Mouse (Mus musculus): ENCODE results near the gene Ascl3. TPM values are rescaled to one million over a fixed set of nuclear protein-coding genes. Genes with fewer than 3 reads are reported as not detected.

Ascl3 gene
- polyA plus RNA-seq, 1 experiment from 2014 or later: not detected

GRCm38 (mm10) chr7:109704461-109704860 is 27.1 kb downstream of the Ascl3 start:
- Histone ChIP-seq H3K9ac (replicated peaks) (no peak overlapping the region), H3K27me3 (ENCODE audit: insufficient read depth, low read length) (no peaks in the 10 kb centered on the region), H3K36me3 (replicated peaks; ENCODE audit: insufficient read depth, low read length) (peaks cover 14% of the 10 kb centered on the region), H3K4me1 (ENCODE audit: insufficient read depth) (peaks cover 4% of the 10 kb centered on the region; the same call in 1 of the 2 replicates), H3K27ac (ENCODE audit: low read depth) (no peak overlapping the region), H3K4me3 (ENCODE audit: low read depth, low read length) (peak overlapping the region; percentile 64; the same call in 1 of the 2 replicates), H3K4me2 (ENCODE audit: low read depth, low read length) (peak overlapping the region; percentile 83), H3K9me3 (ENCODE audit: low read length) (no peaks in the 10 kb centered on the region)
- TF ChIP-seq CTCF (IDR thresholded peaks at IDR 0.05; ENCODE audit: low read depth) (no peak), EP300 (IDR thresholded peaks at IDR 0.05; ENCODE audit: low read depth) (no peak)
- DNase-seq (no peak), ATAC-seq (no peak)
- 46% methylated on average over 3 of the region's 3 CpGs for WGBS (ENCODE audit: insufficient replicate concordance)

- Histone ChIP-seq H3K9ac (replicated peaks) (peak overlapping the region; percentile 77), H3K27me3 (ENCODE audit: insufficient read depth, low read length) (no peaks in the 10 kb centered on the region), H3K9me3 (ENCODE audit: low read length) (no peaks in the 10 kb centered on the region), H3K4me2 (ENCODE audit: low read depth, low read length) (peak overlapping the region; percentile 83), H3K4me3 (ENCODE audit: low read depth, low read length) (peak overlapping the region; percentile 64), H3K4me1 (ENCODE audit: insufficient read depth) (peaks cover 4% of the 10 kb centered on the region; the same call in 1 of the 2 replicates), H3K27ac (ENCODE audit: low read depth) (peak overlapping the region; percentile 58), H3K36me3 (replicated peaks; ENCODE audit: insufficient read depth, low read length) (peaks cover 11% of the 10 kb centered on the region)
- no peak for TF ChIP-seq CTCF (IDR thresholded peaks at IDR 0.05; ENCODE audit: low read depth)
- TF ChIP-seq EP300 (IDR thresholded peaks at IDR 0.05; ENCODE audit: low read depth): no peak
- ATAC-seq (peak; percentile 41), DNase-seq (no peak)
- 1% methylated on average over 17 of the region's 17 CpGs for WGBS (ENCODE audit: insufficient replicate concordance)
Observed at GRCm38 (mm10) chr7:109704016-109704377, 27.5 kb downstream of the Ascl3 start.

DNA sequence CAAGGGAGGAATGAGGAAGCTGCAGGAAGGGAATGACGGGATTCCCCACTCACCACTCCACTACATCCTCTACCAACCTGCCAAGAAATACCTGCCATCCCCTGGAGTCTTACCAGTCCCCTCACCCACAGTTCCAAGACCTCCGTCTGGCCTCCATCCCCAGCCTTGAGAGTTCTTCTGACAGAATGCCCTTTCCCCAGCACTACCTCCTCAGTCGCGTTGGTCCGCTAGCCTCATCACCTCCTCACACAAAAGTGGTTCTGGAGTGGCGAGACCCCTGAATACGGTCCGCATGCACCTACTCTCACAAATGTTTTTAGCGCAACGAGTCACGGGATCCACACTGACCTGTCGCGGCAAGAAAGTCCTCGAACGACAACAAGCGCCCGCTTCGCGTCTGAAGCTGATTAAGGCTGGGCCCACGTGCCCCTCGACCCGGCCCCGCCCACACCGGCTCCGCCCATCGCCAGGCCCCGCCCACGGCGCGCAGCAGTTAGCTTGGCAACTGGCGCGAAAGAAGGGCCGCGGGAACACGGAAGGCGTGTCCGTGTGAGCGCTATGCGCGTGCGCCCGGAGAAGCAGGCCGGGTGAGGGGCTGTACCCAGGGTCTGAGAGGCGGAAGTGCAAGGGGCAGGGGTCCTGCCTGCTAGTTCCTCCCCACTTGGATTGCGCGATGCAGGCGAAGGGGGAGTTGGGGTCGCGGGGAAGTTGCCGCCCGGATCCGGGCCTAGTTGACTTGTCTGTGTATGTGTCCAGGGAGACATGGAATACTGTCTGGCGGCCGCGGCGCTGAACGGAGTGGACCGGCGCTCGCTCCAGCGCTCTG is 28.1 kb downstream of the Ascl3 start, which contains the start of the genes St5 and Akip1:
Gene St5 (minus strand): TSS at position 416 of the 826 bp plus-strand sequence.
Gene Akip1 (plus strand): TSS at position 501 of the 826 bp plus-strand sequence.
- Histone ChIP-seq H3K9ac (replicated peaks) (peak within 1 kb of the TSS; percentile 77), H3K4me3 (ENCODE audit: low read depth, low read length) (peak within 1 kb of the TSS; percentile 64), H3K4me1 (ENCODE audit: insufficient read depth) (peaks cover 4% of the 10 kb centered on the region; the same call in 1 of the 2 replicates), H3K27me3 (ENCODE audit: insufficient read depth, low read length) (no peaks in the 10 kb centered on the region), H3K27ac (ENCODE audit: low read depth) (peak within 1 kb of the TSS; percentile 58), H3K36me3 (replicated peaks; ENCODE audit: insufficient read depth, low read length) (peaks cover 5% of the 10 kb centered on the region), H3K9me3 (ENCODE audit: low read length) (no peaks in the 10 kb centered on the region), H3K4me2 (ENCODE audit: low read depth, low read length) (peak within 1 kb of the TSS; percentile 83)
- WGBS (ENCODE audit: insufficient replicate concordance): 2% methylated on average over 61 of the region's 61 CpGs
- TF ChIP-seq CTCF (IDR thresholded peaks at IDR 0.05; ENCODE audit: low read depth) (no peak), EP300 (IDR thresholded peaks at IDR 0.05; ENCODE audit: low read depth) (no peak)
- DNase-seq (peak; percentile 98), ATAC-seq (peak; percentile 95)

GRCm38 (mm10) chr7:109702721-109703120 is 28.8 kb downstream of the Ascl3 start:
- Histone ChIP-seq H3K4me3 (ENCODE audit: low read depth, low read length) (no peak overlapping the region), H3K9ac (replicated peaks) (no peak overlapping the region)

DNA sequence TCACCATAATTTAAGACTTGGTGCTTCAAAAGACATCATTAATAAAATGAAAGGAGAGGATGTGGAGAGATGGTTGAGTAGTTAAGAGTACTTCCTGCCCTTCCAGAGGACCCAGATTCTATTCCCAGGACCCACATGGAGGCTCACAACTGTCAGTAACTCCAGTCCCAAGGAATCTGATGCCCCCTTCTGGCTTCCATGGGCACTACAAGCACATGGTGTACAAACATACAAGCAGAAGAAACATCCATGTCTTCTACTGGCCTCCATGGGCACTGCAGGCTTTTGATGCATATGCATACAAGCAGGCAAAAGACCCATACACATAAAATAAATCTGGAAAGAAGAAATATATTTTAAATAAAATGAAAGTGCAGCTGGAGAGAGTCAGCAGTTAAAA is 31.3 kb downstream of the Ascl3 start:
- Histone ChIP-seq H3K4me2 (ENCODE audit: low read depth, low read length) (no peak overlapping the region), H3K27me3 (ENCODE audit: insufficient read depth, low read length) (no peaks in the 10 kb centered on the region), H3K4me3 (ENCODE audit: low read depth, low read length) (no peak overlapping the region), H3K36me3 (replicated peaks; ENCODE audit: insufficient read depth, low read length) (no peaks in the 10 kb centered on the region), H3K9me3 (ENCODE audit: low read length) (no peaks in the 10 kb centered on the region), H3K27ac (ENCODE audit: low read depth) (no peak overlapping the region), H3K9ac (replicated peaks) (no peak overlapping the region), H3K4me1 (ENCODE audit: insufficient read depth) (peaks cover 4% of the 10 kb centered on the region; the same call in 1 of the 2 replicates)
- TF ChIP-seq EP300 (IDR thresholded peaks at IDR 0.05; ENCODE audit: low read depth) (no peak), CTCF (IDR thresholded peaks at IDR 0.05; ENCODE audit: low read depth) (peak; percentile 45)
- DNase-seq (no peak), ATAC-seq (no peak)

More at GRCm38 (mm10) chr7:109702721-109703120, 28.8 kb downstream of the Ascl3 start:
- DNase-seq (no peak), ATAC-seq (no peak)
- Histone ChIP-seq H3K27me3 (ENCODE audit: insufficient read depth, low read length) (no peaks in the 10 kb centered on the region), H3K4me1 (ENCODE audit: insufficient read depth) (peaks cover 4% of the 10 kb centered on the region; the same call in 1 of the 2 replicates), H3K9me3 (ENCODE audit: low read length) (no peaks in the 10 kb centered on the region), H3K27ac (ENCODE audit: low read depth) (no peak overlapping the region), H3K4me2 (ENCODE audit: low read depth, low read length) (no peak overlapping the region), H3K36me3 (replicated peaks; ENCODE audit: insufficient read depth, low read length) (no peaks in the 10 kb centered on the region)
- TF ChIP-seq CTCF (IDR thresholded peaks at IDR 0.05; ENCODE audit: low read depth) (no peak), EP300 (IDR thresholded peaks at IDR 0.05; ENCODE audit: low read depth) (no peak)
- 63% methylated on average over 4 of the region's 4 CpGs for WGBS (ENCODE audit: insufficient replicate concordance)

DNA sequence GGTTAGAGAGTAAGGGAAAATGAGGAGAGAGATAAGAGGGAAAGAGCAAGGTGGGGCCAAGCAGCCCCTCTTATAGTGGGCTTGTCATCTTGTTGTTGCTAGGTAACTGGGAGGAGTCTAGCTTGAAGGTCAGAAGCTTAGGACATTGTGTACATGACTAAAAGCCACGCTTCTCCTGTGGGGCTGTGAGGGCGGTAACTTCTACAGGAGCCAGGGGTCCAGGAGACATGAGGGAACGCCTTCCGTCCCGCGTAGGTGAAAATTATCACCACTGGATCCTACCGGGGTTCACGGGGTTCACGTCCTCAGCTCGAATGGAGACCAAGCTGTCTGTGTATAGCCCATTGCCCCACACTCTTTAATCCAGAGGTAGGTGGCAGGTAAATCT is 36.2 kb downstream of the Ascl3 start:
- Histone ChIP-seq H3K9ac (replicated peaks) (no peak overlapping the region), H3K4me1 (ENCODE audit: insufficient read depth) (no peaks in the 10 kb centered on the region), H3K4me2 (ENCODE audit: low read depth, low read length) (no peak overlapping the region), H3K9me3 (ENCODE audit: low read length) (no peaks in the 10 kb centered on the region), H3K4me3 (ENCODE audit: low read depth, low read length) (no peak overlapping the region), H3K27me3 (ENCODE audit: insufficient read depth, low read length) (no peaks in the 10 kb centered on the region), H3K27ac (ENCODE audit: low read depth) (no peak overlapping the region), H3K36me3 (replicated peaks; ENCODE audit: insufficient read depth, low read length) (no peaks in the 10 kb centered on the region)
- DNase-seq: no peak
- 94% methylated on average over 10 of the region's 10 CpGs for WGBS (ENCODE audit: insufficient replicate concordance)
- no peak for ATAC-seq
- TF ChIP-seq EP300 (IDR thresholded peaks at IDR 0.05; ENCODE audit: low read depth) (no peak), CTCF (IDR thresholded peaks at IDR 0.05; ENCODE audit: low read depth) (no peak)
